Mouse (Mus musculus): Measurements from ENCODE around the gene Cyp8b1. TPM values are rescaled to one million over a fixed set of nuclear protein-coding genes. Genes with fewer than 3 reads are reported as not detected.

The Cyp8b1 gene
- total RNA-seq, 1 experiment from 2014 or later: not detected

DNA sequence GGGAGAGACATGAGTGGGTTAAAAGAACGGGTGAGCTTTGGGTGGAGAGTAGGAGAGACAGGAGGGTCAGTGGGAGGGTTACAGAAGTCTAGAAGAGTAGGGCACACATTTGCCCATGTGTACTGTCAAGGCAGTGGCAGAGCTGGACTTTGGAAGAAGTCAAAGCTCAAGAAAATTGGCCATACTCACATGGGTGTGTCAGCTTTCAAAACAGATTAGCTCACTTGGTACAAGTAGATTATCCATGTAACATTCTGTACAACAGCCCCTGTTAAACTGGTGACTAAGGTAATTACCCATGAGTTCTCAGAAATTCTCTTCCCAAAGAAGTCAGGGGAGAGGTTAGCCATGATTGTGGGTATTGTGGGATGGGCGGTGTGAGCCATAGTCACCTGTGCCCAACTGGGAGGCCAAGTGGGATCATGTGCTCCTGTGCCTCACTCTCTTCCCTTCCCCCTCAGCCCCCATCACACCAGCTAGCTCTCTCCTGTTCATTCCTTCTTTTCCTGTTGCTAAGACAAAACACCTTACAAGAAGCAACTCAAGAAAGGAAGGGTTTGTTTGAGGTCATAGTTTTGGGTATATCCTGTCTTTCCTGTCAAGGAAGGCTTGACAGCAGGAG is 43.9 kb downstream of the Cyp8b1 start:
- ATAC-seq (replicated peaks in 1 of 2; ENCODE audit: insufficient read depth in 1 of 2, low FRiP score in 2 of 2, low TSS enrichment in 1 of 2, low read depth in 1 of 2, poor library complexity in 2 of 2, severe bottlenecking in 2 of 2): no peak

DNA sequence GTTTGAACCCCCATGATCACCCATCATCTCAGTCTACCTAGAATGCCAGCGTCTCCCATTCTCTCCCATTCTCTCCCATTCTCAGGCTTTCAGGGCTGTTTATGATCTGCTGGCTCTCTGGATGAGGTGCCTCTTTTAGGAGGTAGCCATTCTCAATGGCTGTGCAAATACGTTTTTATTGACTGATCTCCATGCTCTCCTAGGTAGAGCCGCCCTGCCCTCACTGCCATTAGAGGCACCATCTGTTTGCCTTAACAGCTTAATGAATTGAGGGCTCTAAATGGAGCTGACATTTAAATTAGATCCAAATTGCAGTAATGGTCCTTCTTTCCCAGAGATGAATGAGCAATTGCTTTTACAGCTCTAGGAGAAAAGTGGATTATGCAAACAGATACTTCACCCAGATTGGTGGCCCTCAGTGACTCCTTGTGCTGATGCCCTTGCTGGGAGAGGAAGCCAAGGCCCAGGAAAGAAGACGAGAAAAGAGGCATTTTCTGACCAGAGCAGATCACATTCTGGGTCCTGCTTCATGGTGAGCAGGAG is 46.1 kb downstream of the Cyp8b1 start:
- no peak for ATAC-seq (replicated peaks in 1 of 2; ENCODE audit: insufficient read depth in 1 of 2, low FRiP score in 2 of 2, low TSS enrichment in 1 of 2, low read depth in 1 of 2, poor library complexity in 2 of 2, severe bottlenecking in 2 of 2)

GRCm38 (mm10) chr9:121869432-121869831 is 46.7 kb downstream of the Cyp8b1 start:
- ATAC-seq (replicated peaks in 1 of 2; ENCODE audit: insufficient read depth in 1 of 2, low FRiP score in 2 of 2, low TSS enrichment in 1 of 2, low read depth in 1 of 2, poor library complexity in 2 of 2, severe bottlenecking in 2 of 2): no peak

DNA sequence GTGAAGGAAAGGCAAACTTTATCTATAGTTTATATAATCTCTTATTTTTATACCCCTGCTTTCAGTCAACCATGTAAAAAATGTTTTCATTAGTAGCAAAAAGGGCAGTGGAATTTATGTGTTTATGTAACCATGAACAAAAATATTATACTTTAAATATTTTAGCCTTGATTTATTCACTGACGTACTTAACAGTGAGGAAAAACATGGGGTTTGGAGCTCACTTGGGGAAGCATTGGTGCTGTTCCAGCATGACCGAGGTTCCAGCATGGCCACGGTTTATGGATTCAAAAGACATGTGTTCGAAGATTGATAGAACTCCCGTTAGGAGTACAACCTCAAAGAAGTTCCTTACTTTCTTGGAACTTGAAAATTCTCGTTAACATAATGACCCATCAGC is 47.9 kb downstream of the Cyp8b1 start:
- no peak for ATAC-seq (replicated peaks in 1 of 2; ENCODE audit: insufficient read depth in 1 of 2, low FRiP score in 2 of 2, low TSS enrichment in 1 of 2, low read depth in 1 of 2, poor library complexity in 2 of 2, severe bottlenecking in 2 of 2)

- ATAC-seq (replicated peaks in 1 of 2; ENCODE audit: insufficient read depth in 1 of 2, low FRiP score in 2 of 2, low TSS enrichment in 1 of 2, low read depth in 1 of 2, poor library complexity in 2 of 2, severe bottlenecking in 2 of 2): no peak
These were observed 48.5 kb downstream of the Cyp8b1 start for GRCm38 (mm10) chr9:121867632-121868031.

- ATAC-seq (replicated peaks in 1 of 2; ENCODE audit: insufficient read depth in 1 of 2, low FRiP score in 2 of 2, low TSS enrichment in 1 of 2, low read depth in 1 of 2, poor library complexity in 2 of 2, severe bottlenecking in 2 of 2): no peak
These were observed 50.6 kb downstream of the Cyp8b1 start for GRCm38 (mm10) chr9:121865425-121866008.

GRCm38 (mm10) chr9:121864837-121865236 is 51.3 kb downstream of the Cyp8b1 start:
- no peak for ATAC-seq (replicated peaks in 1 of 2; ENCODE audit: insufficient read depth in 1 of 2, low FRiP score in 2 of 2, low TSS enrichment in 1 of 2, low read depth in 1 of 2, poor library complexity in 2 of 2, severe bottlenecking in 2 of 2)

Other genes starting within 250 kb of the Cyp8b1 start
- 4.3 and 4.4 TPM in 2 replicates for gene Sec22c, start 210.8 kb downstream of the Cyp8b1 start, total RNA-seq (2017)
- 27.1 and 30.0 TPM in 2 replicates for gene Ss18l2, start 206.0 kb downstream of the Cyp8b1 start, total RNA-seq (2017)
- gene Nktr, start 197.1 kb downstream of the Cyp8b1 start, total RNA-seq (2017): 155 and 156 TPM in 2 replicates
- gene Zfp651, start 157.0 kb downstream of the Cyp8b1 start, total RNA-seq (2017): 2.8 and 3.0 TPM in 2 replicates
- not detected in 2 replicates for gene Klhl40, start 138.7 kb downstream of the Cyp8b1 start, total RNA-seq (2017)
- not detected in 2 replicates for gene Hhatl, start 123.8 kb downstream of the Cyp8b1 start, total RNA-seq (2017)
- gene Ccdc13, start 76.8 kb downstream of the Cyp8b1 start, total RNA-seq (2017): 0.50 TPM in 1 of 2 replicates, not detected in the other
- 15.9 and 26.9 TPM in 2 replicates for gene Higd1a, start 57.9 kb downstream of the Cyp8b1 start, total RNA-seq (2017)
- not detected in 2 replicates for gene Ackr2, start 17.9 kb downstream of the Cyp8b1 start, total RNA-seq (2017)
- gene Fam198a, start 34.7 kb upstream of the Cyp8b1 start, total RNA-seq (2017): 0.38 TPM in 1 of 2 replicates, not detected in the other
- gene Pomgnt2, start 80.8 kb upstream of the Cyp8b1 start, total RNA-seq (2017): 10.9 and 17.5 TPM in 2 replicates
- gene Snrk, start 201.0 kb upstream of the Cyp8b1 start, total RNA-seq (2017): 34.8 and 36.1 TPM in 2 replicates